Mouse (Mus musculus): ENCODE measurements at regions not wholly inside any gene's neighbourhood (a gene's known extent, or its start where the extent isn't known, plus 50 kb on each side); places are given as distances from the start of the nearest gene placed in this dataset.
"Not testable (repeated sequence)": the region's sequence is repeated elsewhere in the genome, so short reads cannot be mapped to it uniquely, and the experiment has no call there.

DNA sequence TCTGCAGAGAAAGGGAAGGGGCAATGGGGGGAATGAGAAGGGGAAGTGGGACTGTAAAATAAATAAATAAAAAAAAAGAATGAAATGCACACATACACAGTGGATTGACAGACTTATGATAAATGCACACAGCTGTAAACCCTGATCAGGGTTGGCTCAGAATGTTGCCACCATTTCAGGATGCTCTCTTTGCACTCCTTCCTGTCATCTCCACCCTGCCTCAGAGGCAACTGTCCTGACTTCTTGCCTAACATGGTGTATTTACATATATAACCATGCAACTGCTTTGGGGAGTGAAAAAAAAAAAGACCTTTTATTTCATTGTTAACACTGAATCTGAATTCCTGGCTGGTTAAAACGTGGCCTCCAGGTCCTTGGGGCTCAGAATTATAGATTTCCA, 149.4 kb downstream of the Kcnrg start:
- DNase-seq (ENCODE audit: extremely low spot score, low spot score): no peak

DNA sequence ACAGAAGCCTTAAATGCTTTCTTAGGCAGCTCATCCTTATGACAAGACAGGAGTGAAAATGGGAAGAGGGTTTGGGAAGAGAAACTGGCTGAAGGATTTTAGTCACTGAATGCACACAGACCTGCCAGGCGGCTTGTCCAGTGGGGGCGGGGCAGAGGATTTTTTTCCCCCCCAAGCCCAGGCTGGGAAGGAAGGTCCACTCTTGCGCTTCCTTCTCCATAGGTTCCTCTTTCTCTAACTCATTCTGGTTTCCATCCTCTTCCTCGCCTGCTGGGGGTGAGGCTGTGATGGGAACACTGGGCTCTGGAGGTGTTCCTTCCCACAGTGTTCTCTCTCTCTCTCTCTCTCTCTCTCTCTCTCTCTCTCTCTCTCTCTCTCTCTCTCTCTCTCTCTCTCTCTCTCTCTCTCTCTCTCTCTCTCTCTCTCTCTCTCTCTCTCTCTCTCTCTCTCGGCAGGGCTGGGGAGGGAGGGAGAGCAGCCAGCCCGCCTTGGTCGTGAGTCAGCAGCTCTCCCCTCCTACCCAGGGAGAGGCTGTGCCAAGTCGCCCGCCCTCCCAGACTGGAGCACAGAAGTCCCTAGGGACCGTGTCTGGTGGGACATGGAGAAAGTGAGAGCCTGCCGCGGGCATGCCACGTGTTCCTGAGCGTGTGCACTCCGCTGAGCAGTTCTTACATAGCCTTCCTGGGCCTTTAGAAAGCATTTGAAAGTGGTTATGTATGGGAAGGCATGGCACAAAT, 150.0 kb downstream of the Kcnrg start:
- peak; percentile 38 for DNase-seq (ENCODE audit: extremely low spot score, low spot score)

DNA sequence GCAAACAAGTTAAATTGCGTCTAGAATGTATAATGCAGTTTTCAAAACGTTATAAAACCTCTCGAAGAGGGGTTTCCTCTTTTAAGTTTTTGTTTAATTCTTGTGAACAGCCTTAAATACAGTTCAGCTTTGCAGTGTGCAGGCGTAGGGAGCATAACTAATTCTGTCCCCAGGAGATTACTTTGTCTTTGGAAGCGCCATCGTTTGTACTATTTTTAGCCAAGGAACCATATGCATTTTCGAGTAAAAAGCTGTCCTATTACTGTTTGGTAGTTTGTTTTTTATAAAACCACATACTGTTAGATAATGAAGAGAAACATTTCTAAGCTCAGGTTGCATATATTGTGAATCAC, 150.5 kb downstream of the Kcnrg start:
- no peak for DNase-seq (ENCODE audit: extremely low spot score, low spot score)

DNA sequence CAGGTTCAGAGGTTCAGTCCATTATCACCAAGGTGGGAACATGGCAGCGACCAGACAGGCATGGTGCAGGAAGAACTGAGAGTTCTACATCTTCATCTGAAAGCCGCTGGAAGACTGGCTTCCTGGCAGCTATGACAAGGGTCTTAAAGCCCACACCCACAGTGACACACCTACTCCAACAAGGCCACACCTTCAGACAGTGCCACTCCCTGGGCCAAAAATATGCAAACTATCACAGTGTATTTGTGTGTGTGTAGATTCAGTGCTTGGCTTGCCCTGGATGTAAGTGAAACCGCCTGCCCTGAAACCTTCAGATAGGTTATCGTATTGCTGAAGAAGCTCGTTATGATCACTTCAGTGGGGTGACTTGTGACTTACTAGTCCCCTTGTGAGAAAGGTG, 151.3 kb downstream of the Kcnrg start:
- DNase-seq (ENCODE audit: extremely low spot score, low spot score): no peak

DNA sequence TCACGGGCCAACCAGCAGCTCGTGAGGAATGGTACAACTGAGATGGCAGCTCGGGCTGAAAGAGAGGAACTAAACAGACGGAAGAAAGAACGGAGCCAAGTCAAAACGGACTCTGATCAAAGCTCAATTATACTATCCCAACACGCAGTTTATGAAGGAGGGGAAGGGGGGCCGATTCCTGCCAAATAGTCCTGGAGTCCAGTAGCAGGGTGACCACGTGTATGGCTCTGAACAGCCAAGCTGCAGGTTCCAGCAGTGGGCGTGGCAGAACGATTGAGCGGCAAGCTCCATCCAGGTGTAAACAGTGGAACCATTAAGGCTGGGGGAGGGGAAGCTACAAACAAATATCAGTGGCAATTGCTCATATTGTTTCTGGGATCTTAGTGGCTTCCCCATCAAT, 152.9 kb downstream of the Kcnrg start:
- not testable (repeated sequence) for DNase-seq (ENCODE audit: extremely low spot score, low spot score)

DNA sequence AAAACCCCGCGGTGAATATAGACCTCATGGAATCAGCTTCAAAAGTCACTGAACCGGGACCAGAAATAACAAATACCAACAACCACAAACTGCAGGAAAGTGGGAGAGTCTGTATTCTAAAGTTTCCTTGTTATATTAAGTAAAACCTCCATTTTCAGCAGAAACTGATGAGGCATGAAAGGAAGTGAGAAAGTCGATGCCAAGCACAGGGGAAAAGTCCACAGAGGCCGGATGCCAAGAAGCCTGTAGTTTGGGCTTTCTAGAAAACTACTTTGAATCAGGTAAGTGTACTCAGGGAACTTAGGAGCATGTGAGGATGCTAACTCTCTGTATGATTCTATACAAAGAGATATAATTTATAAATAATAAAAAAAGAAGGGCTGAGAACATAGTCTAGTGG, 154.8 kb downstream of the Kcnrg start:
- DNase-seq (ENCODE audit: extremely low spot score, low spot score): no peak

DNA sequence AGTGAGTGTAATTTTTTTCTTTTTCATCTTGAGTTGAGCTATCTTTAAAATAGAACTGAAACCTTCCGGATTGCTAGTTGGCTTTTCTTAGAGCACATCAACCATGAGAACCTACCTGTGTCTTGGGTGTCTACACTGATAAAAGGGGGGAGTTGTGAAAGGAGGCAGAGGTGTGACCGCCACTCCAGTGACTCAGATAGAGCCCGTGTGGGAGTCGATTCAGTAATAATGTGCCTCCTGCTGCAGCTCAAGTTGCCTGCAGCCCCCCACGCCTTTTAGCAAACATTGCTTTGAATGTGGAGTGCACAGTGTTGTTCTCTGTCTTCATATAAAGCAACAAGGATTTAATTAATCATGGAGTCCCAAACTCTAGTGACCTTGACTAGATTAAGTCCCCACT, 162.6 kb downstream of the Kcnrg start:
- no peak for DNase-seq (ENCODE audit: extremely low spot score, low spot score)

DNA sequence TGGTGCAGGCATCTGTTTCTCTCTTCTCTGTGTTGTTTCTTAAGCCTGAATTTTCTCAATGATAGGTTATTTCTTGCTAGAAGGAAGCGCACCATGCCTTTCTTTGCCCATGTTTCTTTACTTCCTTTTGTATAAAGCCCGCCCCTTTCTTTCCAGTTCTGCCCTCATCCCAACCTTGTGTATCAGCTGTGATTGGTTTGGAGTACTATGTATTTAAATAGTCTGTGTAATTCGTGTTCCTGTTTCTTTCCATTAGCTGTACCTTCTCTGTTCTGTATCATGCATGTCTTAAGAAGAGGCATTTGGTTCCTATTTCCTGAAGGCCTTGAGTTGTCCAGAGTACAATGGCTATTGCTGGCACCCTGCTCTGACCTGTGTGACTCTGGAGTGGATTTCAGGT, 166.9 kb downstream of the Kcnrg start:
- no peak for DNase-seq (ENCODE audit: extremely low spot score, low spot score)

DNA sequence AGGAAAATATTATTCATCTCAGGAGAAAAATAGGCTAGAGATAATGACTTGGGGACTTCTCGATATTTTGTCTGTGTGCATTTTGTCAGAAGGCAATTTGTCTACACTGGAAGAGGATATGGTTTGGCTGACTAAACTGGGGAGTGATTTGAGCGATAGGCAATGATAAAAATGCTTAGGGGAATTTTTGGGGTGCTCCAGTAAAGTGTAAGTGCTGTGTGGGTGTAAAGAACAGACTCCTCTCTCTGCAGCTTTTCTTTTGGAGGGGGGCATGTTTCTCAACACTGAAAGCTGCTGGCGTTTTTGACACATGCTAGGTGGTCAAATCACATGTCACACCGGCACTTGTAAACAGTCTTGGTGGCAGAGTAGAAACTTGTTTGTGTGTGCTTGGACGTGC, 171.4 kb downstream of the Kcnrg start:
- DNase-seq (ENCODE audit: extremely low spot score, low spot score): no peak

DNA sequence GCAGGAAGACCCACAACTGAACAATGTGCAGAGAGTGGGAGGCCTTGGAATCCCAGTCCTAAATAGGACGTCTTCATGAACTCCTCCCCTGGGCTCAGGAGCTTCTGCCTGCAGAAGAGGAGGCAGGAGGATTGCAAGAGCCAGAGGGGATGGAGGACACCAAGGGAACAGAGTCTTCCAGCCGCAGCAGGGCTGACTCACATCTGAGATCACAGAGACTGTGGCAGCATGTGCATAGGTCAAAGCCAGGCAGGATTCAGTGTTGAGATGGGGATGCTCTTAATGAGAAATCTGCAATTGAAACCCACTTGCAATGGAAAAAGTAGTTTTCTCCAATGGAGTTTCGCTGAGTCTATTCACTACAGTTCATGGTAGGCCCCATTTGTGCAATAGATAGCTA, 175.9 kb downstream of the Kcnrg start:
- DNase-seq (ENCODE audit: extremely low spot score, low spot score): no peak

DNA sequence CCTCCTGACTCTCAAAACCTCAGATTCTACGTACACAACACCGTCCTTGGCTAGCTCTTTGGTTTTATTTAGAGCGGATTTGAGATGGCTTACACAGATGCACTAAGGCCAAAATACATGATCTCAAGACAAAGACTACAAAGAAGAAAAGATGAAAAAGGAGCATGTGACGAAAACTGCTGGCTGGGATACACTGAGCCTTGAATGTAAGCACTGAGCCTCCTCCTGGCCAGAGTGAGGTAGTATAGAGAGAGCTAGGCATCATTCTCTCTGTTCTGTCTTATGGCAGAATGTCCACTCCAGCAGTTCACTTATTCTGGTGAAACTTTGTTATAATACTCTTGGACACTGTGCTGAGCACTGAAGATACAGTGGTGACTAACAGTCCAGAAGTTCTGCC, 177.4 kb downstream of the Kcnrg start:
- DNase-seq (ENCODE audit: extremely low spot score, low spot score): no peak

DNA sequence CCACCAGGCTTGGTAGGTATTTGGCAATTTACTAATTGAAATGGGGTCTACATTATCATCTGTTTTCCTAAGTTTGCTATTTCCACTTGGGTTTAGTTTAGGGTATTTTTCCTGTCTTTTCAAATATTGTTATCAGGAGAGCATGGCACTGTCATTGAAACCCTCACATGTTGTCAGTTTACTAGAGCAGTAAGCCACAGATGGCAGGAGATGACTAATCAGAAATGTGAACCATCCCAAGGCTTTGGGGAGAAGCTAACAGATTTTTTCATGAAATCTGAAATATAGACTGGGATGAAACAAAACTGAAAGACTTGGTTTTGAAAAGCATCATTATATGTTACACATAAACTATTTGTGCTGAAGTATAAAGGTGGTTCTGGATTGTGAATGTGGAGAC, 178.8 kb downstream of the Kcnrg start:
- no peak for DNase-seq (ENCODE audit: extremely low spot score, low spot score)

DNA sequence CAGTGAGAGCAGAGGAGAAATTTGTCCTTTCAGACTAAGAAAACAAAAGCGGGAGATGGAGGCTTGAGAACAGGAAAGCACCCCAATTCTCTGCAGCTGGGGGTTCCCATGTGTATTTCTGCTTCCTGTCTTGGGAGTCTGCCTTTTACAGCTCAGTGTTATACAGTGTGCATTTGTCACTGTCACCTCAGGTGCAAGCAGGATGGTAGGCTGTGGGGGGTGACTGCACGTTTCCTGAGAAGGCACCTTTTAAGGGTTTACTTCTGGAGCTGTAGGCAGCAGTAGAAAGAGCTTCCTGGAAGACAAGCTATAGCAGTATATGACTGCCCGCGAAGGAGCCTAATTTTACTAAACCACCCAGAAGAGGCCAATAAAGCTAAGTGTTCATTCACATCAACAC, 180.5 kb downstream of the Kcnrg start:
- no peak for DNase-seq (ENCODE audit: extremely low spot score, low spot score)

DNA sequence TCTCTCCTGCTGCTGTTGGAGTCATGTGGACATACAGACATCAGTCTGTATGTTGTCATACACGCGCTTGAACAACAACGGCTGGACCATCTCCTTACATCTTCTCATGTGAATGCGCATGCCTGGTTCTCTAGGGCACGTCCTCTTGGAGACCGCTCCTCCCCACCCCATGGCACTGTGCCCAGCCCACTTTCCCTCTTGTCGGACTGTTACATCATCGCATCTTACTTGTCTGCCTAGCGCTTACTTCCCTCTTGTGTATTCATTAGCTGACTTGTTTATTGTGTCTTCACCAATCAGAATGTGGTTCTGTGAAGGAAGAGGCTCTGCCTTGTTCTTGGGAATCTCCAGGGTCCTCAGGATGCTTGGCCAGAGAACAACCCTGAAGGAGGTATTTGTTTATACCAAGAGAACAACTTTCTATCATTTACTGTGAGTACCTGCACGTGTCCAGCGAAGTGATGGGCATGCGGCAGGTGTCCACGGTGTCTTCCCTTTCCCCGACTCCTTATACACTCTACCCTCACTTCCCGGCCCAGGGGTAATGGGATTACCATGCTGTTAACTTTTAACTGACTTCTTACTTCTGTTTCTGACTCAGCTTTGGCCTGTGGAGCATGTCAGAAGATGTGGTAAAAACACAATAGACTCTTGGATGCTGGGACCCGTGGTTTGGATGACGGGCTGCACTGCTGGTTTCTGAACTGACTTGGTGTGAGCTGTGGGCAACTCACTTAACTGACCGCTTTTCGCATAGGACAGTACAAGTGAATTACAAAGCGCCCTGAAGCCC, 181.9 kb downstream of the Kcnrg start:
- no peak for DNase-seq (ENCODE audit: extremely low spot score, low spot score)

DNA sequence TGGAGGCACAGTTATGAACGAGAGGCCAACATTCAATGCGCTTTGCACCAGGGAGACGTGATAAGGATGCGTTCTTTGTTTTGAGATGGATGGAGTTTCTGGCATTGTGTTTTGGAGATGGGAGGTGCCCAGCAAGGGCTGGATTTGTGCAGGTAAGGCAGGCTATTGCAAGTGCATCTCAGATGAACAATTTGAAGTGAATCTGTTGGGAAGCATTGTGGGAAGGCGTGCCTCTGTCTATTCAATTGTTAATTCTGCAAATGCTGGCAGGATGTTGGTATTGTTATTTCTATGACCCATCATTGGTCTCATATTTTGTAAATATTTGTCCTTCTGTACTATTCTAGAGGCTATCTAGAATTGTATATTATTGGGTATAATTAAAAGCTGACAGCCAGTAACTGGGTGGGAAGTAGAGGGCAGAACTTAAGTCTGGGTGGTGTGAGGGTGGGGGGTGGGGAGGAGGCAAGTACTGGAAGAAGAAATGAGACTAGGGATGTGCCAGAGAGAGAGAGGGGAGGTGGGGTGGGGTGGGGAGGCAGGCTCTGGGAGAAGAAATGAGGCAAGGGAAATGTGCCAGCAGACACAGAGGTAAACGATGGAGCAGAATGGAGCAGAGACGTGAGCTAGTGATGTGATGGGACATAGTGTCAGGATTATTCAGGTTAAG, 188.9 kb downstream of the Kcnrg start:
- DNase-seq (ENCODE audit: extremely low spot score, low spot score): no peak

DNA sequence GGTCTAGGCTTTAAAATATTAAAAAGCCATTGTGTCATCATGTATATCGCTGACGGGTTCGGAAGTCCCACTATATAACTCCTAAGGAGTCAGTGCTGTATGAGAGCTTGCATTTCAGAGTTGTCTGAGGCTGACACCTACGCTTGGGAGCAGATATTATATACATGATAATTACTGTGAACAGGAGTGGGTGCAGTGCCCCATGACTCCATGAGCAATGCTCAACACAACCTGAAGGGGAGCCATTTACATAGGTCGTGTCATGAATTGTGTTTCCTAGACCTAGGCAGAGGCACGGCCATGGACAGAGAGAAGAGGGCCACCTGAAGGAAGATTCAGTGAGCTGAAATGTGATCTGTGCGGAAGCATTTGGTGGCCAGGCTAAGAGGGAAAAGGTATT, 189.4 kb downstream of the Kcnrg start:
- no peak for DNase-seq (ENCODE audit: extremely low spot score, low spot score)

DNA sequence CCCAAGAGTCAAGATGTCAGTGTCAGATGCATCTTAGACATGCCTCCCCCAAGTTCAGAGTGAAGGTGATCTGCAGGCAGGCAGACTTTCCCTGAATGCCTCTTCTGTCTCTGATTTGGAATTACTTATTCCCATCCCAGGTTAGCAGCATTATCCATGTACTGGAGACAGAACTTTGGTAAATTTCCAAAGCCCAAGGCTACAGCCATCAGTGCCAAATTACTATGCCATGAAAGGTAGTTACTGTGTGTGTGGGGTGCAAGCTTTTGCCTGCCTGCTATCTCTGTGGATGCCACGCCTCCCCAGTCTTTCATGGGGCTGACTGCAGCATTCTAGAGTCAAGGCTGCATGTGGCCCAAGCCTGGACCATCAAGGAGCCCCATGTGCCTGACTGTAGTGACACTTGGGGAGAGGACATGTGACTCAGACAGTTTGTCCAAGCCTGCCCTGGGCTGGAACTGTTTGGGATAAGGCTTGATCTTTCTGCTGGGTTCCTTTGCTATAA, 196.2 kb downstream of the Kcnrg start:
- no peak for DNase-seq (ENCODE audit: extremely low spot score, low spot score)

DNA sequence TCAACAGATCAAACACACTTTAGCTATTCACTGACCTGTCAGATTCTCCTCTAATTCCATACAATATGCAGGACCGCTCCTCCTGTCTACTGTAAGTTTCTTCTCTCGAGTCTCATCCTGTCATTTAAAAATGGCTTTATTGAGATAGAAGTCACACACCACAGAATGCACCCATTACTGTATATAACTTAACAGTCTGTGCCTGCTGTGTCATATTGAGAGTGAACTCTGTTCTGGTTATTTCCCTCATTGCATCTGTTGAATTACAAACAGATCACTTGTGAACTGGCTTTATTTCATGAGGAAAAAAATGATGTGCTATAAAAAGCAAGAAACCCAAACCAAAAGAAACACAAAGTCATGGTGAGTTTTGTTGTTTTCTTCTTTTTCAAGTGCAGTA, 198.2 kb downstream of the Kcnrg start:
- DNase-seq (ENCODE audit: extremely low spot score, low spot score): no peak

DNA sequence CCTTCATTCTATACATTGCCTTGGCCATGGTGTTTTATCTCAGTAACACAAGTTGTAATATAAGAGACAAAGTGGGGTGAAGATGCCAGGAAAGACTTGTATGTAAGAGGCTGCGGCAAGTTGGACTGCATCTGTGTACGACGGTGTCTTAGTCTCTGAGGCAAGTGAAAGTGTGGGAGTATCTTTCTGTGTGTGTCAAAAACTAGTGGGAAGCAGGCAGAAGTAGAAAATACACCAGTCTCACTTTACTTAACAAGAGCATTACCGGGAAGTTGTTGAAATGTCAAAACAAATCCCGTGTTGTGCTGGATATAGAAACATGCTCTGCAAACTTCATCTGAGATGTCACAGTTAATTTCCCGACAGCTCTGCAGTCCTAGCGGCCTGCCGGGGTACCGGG, 200.9 kb downstream of the Kcnrg start:
- DNase-seq (ENCODE audit: extremely low spot score, low spot score): no peak

DNA sequence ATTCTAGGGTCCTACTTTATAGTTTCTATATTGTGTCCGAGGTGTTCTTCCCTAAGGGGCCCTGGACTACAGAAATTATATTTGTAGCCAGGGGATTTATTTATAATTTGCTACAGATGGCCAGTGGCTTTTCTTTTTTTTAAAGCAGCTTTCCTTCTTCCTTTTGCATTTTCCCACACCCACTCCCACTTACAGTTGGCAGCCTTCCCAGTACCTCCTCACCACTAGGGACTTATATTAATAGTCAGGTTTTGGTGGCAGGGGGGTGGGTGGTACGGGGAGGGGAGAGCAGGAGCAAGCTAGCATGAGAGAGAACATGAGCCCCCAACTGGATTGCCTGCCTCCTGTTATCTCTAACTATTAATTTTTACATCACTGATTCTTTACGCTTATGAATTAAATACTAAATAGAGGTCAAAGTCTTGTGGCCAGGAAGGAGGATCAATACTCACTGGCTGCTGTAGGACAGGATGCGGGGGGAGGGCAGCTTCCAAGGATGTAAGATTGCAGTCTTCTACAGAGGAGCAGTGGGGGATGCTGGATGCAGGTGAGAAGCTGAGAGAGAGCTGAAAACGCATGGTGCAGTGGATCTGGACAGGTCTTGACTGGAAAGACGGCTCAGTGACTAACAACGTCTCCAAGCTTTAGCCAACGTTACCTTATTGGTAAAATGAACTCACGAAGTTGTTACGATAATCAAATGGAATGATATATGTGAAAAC, 202.6 kb downstream of the Kcnrg start:
- DNase-seq (ENCODE audit: extremely low spot score, low spot score): no peak

DNA sequence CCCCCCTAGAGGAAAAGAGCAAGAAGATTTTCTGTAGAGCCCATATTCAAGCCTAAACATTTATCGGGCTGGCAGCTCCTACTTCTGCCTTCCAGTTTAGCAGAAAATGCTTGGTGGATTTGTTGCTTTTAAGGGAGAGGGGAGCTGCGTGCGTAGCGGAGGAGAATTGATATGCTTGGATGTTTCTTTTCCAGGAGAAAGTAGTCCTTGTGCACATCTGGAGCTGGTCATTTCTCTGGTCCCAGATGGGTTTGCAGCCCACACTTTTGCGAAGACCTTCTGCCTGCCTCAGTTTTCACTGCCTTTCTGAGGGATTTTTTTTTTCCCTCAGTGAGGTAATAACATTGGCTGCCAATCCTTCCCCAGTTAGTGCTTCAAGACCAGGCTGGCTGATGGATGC, 203.6 kb downstream of the Kcnrg start:
- DNase-seq (ENCODE audit: extremely low spot score, low spot score): no peak

DNA sequence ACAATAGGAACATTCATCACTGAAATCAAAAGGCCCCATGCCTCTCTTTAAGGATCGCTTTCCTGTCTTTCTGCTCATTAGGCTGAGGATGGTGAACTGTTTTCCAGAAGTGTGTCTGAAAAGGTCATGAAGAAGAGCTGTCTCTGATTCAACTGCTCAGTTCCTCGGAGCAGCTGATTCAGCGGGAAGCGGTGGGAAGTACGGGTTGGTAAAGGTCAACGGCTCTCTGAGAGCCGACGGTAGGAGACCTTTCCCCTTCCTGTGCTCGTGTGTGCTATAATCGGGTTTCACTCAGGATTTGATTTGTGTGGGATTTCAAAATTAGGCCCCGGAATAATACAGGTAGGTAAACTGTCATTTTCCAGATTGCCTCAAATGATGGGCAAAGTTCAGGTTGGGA, 210.5 kb downstream of the Kcnrg start:
- no peak for DNase-seq (ENCODE audit: extremely low spot score, low spot score)

Measured in neural tube, embryonic 10.5 days (tissue).